Mouse (Mus musculus) midbrain, embryonic 11.5 days (tissue): Measurements from ENCODE around the gene Swap70. TPM values are rescaled to one million over a fixed set of nuclear protein-coding genes. Genes with fewer than 3 reads are reported as not detected.

Experiments
- ATAC-seq: fragments of 200-750 bp; cut with Nextera tagmentation; 2 replicates; pipeline ENCODE4 v1.8.0; 2017; ENCODE audit warnings: moderate TSS enrichment, moderate library complexity; ENCODE audit not compliant: low FRiP score
- DNase-seq: peaks from one replicate; pipeline ENCODE4 v3.0.0; 2015; ENCODE audit warnings: low spot score; ENCODE audit errors: missing footprints
- H3K27ac ChIP-seq: fragments of 300-500 bp; sonication (generic); 2 replicates; pipeline ENCODE4 v1.5.1; 2014; ENCODE audit warnings: low read depth, low read length
- H3K27me3 ChIP-seq: fragments of 300-500 bp; sonication (generic); 2 replicates; pipeline ENCODE4 v1.6.1; 2014; ENCODE audit warnings: mild to moderate bottlenecking, low read length, moderate library complexity, mixed read lengths; ENCODE audit not compliant: control insufficient read depth, insufficient read depth
- H3K36me3 ChIP-seq: fragments of 300-500 bp; sonication (generic); 2 replicates; pipeline ENCODE4 v1.6.1; 2014; ENCODE audit warnings: mild to moderate bottlenecking, low read length, moderate library complexity, mixed read lengths; ENCODE audit not compliant: control insufficient read depth, insufficient read depth
- H3K4me1 ChIP-seq: fragments of 300-500 bp; sonication (generic); 2 replicates; pipeline ENCODE4 v1.6.1; 2014; ENCODE audit warnings: low read length; ENCODE audit not compliant: control insufficient read depth, insufficient read depth
- H3K4me2 ChIP-seq: fragments of 300-500 bp; sonication (generic); 2 replicates; pipeline ENCODE4 v1.6.1; 2014; ENCODE audit warnings: mild to moderate bottlenecking, moderate library complexity
- H3K4me3 ChIP-seq: fragments of 300-500 bp; sonication (generic); 2 replicates; pipeline ENCODE4 v1.5.1; 2014; ENCODE audit warnings: low read depth, low read length
- H3K9ac ChIP-seq: fragments of 300-500 bp; sonication (generic); 2 replicates; pipeline ENCODE4 v1.6.1; 2014; ENCODE audit warnings: low read length
- H3K9me3 ChIP-seq: fragments of 300-500 bp; sonication (generic); 2 replicates; pipeline ENCODE4 v1.6.1; 2016; ENCODE audit warnings: low read length; ENCODE audit not compliant: control insufficient read depth
- WGBS: fragments of 180-500 bp; shearing (Covaris S2); extraction: QIAGEN DNeasy Blood & Tissue Kit; methylation state at CpG from one replicate; pipeline ENCODE4 v1.1.7; 2014; 5-methylcytosine and 5-hydroxymethylcytosine counted together
- polyA plus RNA-seq: library from polyadenylated mRNA; unstranded; fragments of >200 nt; fragmentation: Nextera tagmentation; extraction: Ambion mirVana; gene quantifications from 2 replicates; pipeline ENCODE4 v1.2.1, GENCODE M21; 2014

Swap70 gene
- polyA plus RNA-seq, 1 experiment from 2014 or later = 17.2 TPM

GRCm38 (mm10) chr7:110277734-110278245, 56.3 kb downstream of the Swap70 start:
- H3K9me3 ChIP-seq = no peaks in the 10 kb centered on the region
- no peak overlapping the region for H3K4me2 ChIP-seq
- no peaks in the 10 kb centered on the region for H3K27me3 ChIP-seq
- H3K9ac ChIP-seq = no peak overlapping the region
- no peaks in the 10 kb centered on the region for H3K4me1 ChIP-seq
- no peak overlapping the region for H3K27ac ChIP-seq
- ATAC-seq = no peak
- no peak overlapping the region for H3K4me3 ChIP-seq
- no peak for DNase-seq
- WGBS = 88% methylated on average over 5 of the region's 5 CpGs
- peaks cover 4% of the 10 kb centered on the region; the same call in 1 of the 2 replicates for H3K36me3 ChIP-seq

GRCm38 (mm10) chr7:110279183-110279582, 57.7 kb downstream of the Swap70 start:
- Histone ChIP-seq H3K36me3 (peaks cover 4% of the 10 kb centered on the region; the same call in 1 of the 2 replicates), H3K4me2 (no peak overlapping the region), H3K27me3 (no peaks in the 10 kb centered on the region), H3K27ac (no peak overlapping the region), H3K9me3 (no peaks in the 10 kb centered on the region), H3K9ac (no peak overlapping the region), H3K4me1 (no peaks in the 10 kb centered on the region), H3K4me3 (no peak overlapping the region)
- DNase-seq (no peak), ATAC-seq (no peak)
- WGBS = 94% methylated on average over 4 of the region's 4 CpGs

- WGBS = 93% methylated on average over 11 of the region's 11 CpGs
- Histone ChIP-seq H3K9me3 (no peaks in the 10 kb centered on the region), H3K4me1 (no peaks in the 10 kb centered on the region), H3K9ac (no peak overlapping the region), H3K27me3 (no peaks in the 10 kb centered on the region), H3K36me3 (peaks cover 3% of the 10 kb centered on the region; the same call in 1 of the 2 replicates), H3K4me3 (no peak overlapping the region), H3K27ac (no peak overlapping the region), H3K4me2 (no peak overlapping the region)
- ATAC-seq (no peak), DNase-seq (peak; percentile 70)
Observed at GRCm38 (mm10) chr7:110281435-110282256, 60.1 kb downstream of the Swap70 start.

GRCm38 (mm10) chr7:110282797-110283196, 61.3 kb downstream of the Swap70 start:
- H3K27me3 ChIP-seq = no peaks in the 10 kb centered on the region
- no peaks in the 10 kb centered on the region; the same call in 1 of the 2 replicates for H3K4me1 ChIP-seq
- ATAC-seq (no peak), DNase-seq (peak; percentile 79)
- H3K4me3 ChIP-seq = no peak overlapping the region
- no peak overlapping the region for H3K27ac ChIP-seq
- H3K9me3 ChIP-seq = no peaks in the 10 kb centered on the region
- H3K9ac ChIP-seq = no peak overlapping the region
- WGBS = 87% methylated on average over 11 of the region's 11 CpGs
- H3K4me2 ChIP-seq = no peak overlapping the region
- H3K36me3 ChIP-seq = 0 out of 2 replicates have a peak, but pooled peaks cover 2% of the 10 kb centered on the region

- Histone ChIP-seq H3K9ac (no peak overlapping the region), H3K4me3 (no peak overlapping the region), H3K4me1 (no peaks in the 10 kb centered on the region; the same call in 1 of the 2 replicates), H3K36me3 (0 out of 2 replicates have a peak, but pooled peaks cover 2% of the 10 kb centered on the region), H3K9me3 (no peaks in the 10 kb centered on the region), H3K4me2 (no peak overlapping the region), H3K27ac (no peak overlapping the region), H3K27me3 (no peaks in the 10 kb centered on the region)
- 92% methylated on average over 6 of the region's 6 CpGs for WGBS
- ATAC-seq = no peak
- peak; percentile 62 for DNase-seq
Observed at GRCm38 (mm10) chr7:110283484-110284275, 62.2 kb downstream of the Swap70 start.

- Histone ChIP-seq H3K27ac (no peak overlapping the region), H3K4me3 (no peak overlapping the region), H3K4me2 (no peak overlapping the region), H3K9ac (no peak overlapping the region), H3K27me3 (no peaks in the 10 kb centered on the region), H3K4me1 (no peaks in the 10 kb centered on the region; the same call in 1 of the 2 replicates), H3K9me3 (no peaks in the 10 kb centered on the region), H3K36me3 (no peaks in the 10 kb centered on the region)
- 94% methylated on average over 12 of the region's 12 CpGs for WGBS
- DNase-seq = peak; percentile 53
- ATAC-seq = no peak
Observed at GRCm38 (mm10) chr7:110285076-110285848, 63.8 kb downstream of the Swap70 start.

GRCm38 (mm10) chr7:110285849-110286151, 64.3 kb downstream of the Swap70 start:
- DNase-seq (peak; percentile 62), ATAC-seq (no peak)
- Histone ChIP-seq H3K4me1 (no peaks in the 10 kb centered on the region; the same call in 1 of the 2 replicates), H3K4me3 (no peak overlapping the region), H3K27ac (no peak overlapping the region), H3K27me3 (no peaks in the 10 kb centered on the region), H3K9ac (no peak overlapping the region), H3K4me2 (no peak overlapping the region), H3K36me3 (no peaks in the 10 kb centered on the region), H3K9me3 (no peaks in the 10 kb centered on the region)
- WGBS = 80% methylated on average over 3 of the region's 3 CpGs

GRCm38 (mm10) chr7:110286198-110286732, 64.8 kb downstream of the Swap70 start:
- H3K36me3 ChIP-seq = no peaks in the 10 kb centered on the region

More at GRCm38 (mm10) chr7:110286198-110286732, 64.8 kb downstream of the Swap70 start:
- Histone ChIP-seq H3K4me1 (no peaks in the 10 kb centered on the region; the same call in 1 of the 2 replicates), H3K9me3 (no peaks in the 10 kb centered on the region), H3K4me2 (no peak overlapping the region), H3K27ac (no peak overlapping the region), H3K4me3 (no peak overlapping the region), H3K9ac (no peak overlapping the region), H3K27me3 (no peaks in the 10 kb centered on the region)
- ATAC-seq (no peak), DNase-seq (no peak)
- WGBS = 73% methylated on average over 8 of the region's 8 CpGs
